Mouse (Mus musculus) liver, postnatal 0 days (tissue): ENCODE measurements at regions not wholly inside any gene's neighbourhood (a gene's known extent, or its start where the extent isn't known, plus 50 kb on each side); places are given as distances from the start of the nearest gene placed in this dataset.

ENCODE experiments used
- CTCF ChIP-seq: sonication (generic); IDR thresholded peaks from 2 replicates; pipeline ENCODE4 v1.5.1; 2016; ENCODE audit warnings: antibody characterized with exemption, low read depth
- EP300 ChIP-seq: IDR thresholded peaks from 2 replicates; pipeline ENCODE4 v1.6.1; 2016; ENCODE audit warnings: antibody characterized with exemption, low read depth, mild to moderate bottlenecking

DNA sequence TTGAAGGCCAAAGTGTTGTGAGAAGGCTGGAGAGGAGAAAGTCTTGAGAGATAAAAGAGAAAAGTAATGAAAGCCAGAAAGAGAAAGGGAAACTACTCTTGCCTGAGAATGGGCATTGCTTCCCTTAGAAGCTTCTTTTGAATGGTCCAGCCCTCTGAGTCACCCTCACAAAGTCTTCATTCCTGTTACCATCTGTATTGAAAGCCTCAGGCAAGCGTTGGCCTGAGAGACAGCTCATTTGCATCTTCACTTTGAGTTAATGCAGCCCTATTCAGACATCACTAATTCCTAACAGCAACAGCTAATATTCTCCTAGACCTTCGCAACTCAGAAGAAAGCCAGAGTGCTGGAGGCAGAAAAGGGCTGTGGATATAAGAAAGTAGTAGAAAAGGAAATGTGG, 178.4 kb downstream of the Adgra3 start:
- TF ChIP-seq CTCF (no peak), EP300 (no peak)
